Mouse (Mus musculus): ENCODE measurements around the gene A030005L19Rik.
A peak's percentile ranks its signal among the peaks of the same experiment; 100 is the strongest.
"Not testable (repeated sequence)": the region's sequence is repeated elsewhere in the genome, so short reads cannot be mapped to it uniquely, and the experiment has no call there.

A030005L19Rik gene

GRCm38 (mm10) chr1:82913025-82913424, at the start of gene A030005L19Rik:
Gene A030005L19Rik (plus strand): TSS chr1:82913325.
- no peak for DNase-seq

- no peak for DNase-seq
Measured at GRCm38 (mm10) chr1:82870202-82870601, 42.9 kb upstream of the A030005L19Rik start.

GRCm38 (mm10) chr1:82879172-82879571, 34.0 kb upstream of the A030005L19Rik start:
- DNase-seq = no peak

- no peak for DNase-seq
Measured at GRCm38 (mm10) chr1:82880196-82880595, 32.9 kb upstream of the A030005L19Rik start.

GRCm38 (mm10) chr1:82893269-82893668, 19.9 kb upstream of the A030005L19Rik start:
- no peak for DNase-seq

GRCm38 (mm10) chr1:82900567-82900966, 12.6 kb upstream of the A030005L19Rik start:
- no peak for DNase-seq

- no peak for DNase-seq
Measured at GRCm38 (mm10) chr1:82901201-82901600, 11.9 kb upstream of the A030005L19Rik start.

GRCm38 (mm10) chr1:82905886-82906285, 7.2 kb upstream of the A030005L19Rik start:
- DNase-seq = no peak

- DNase-seq = not testable (repeated sequence)
Measured at GRCm38 (mm10) chr1:82913434-82913833, 309 bp downstream of the A030005L19Rik start.

GRCm38 (mm10) chr1:82924650-82925049, 11.5 kb downstream of the A030005L19Rik start, which contains the start of gene A030014E15Rik:
Gene A030014E15Rik (plus strand): TSS chr1:82924917.
- peak; percentile 35 for DNase-seq

- not testable (repeated sequence) for DNase-seq
Measured at GRCm38 (mm10) chr1:82930558-82930957, 17.4 kb downstream of the A030005L19Rik start.

GRCm38 (mm10) chr1:82931326-82931725, 18.2 kb downstream of the A030005L19Rik start, which contains the start of gene Gm6217:
Gene Gm6217 (minus strand): TSS chr1:82931399.
- DNase-seq = not testable (repeated sequence)

GRCm38 (mm10) chr1:82938666-82939065, 25.5 kb downstream of the A030005L19Rik start:
- DNase-seq = no peak

- not testable (repeated sequence) for DNase-seq
Measured at GRCm38 (mm10) chr1:82942505-82942904, 29.4 kb downstream of the A030005L19Rik start.

- DNase-seq = not testable (repeated sequence)
Measured at GRCm38 (mm10) chr1:82943295-82943694, 30.2 kb downstream of the A030005L19Rik start, which contains the start of gene A030003K21Rik. Gene A030003K21Rik (minus strand): TSS chr1:82943388.

- DNase-seq = not testable (repeated sequence)
Measured at GRCm38 (mm10) chr1:82946029-82946428, 32.9 kb downstream of the A030005L19Rik start.

GRCm38 (mm10) chr1:82948601-82949000, 35.5 kb downstream of the A030005L19Rik start:
- DNase-seq = no peak

- not testable (repeated sequence) for DNase-seq
Measured at GRCm38 (mm10) chr1:82955913-82956312, 42.8 kb downstream of the A030005L19Rik start, which contains the start of gene Gm7544. Gene Gm7544 (minus strand): TSS chr1:82956013.

GRCm38 (mm10) chr1:82959870-82960385, 46.8 kb downstream of the A030005L19Rik start, which contains the start of gene Gm47955:
Gene Gm47955 (plus strand): TSS chr1:82960286.
- DNase-seq = no peak

All from lung, postnatal 14 days (tissue).